Mouse (Mus musculus) heart, embryonic 14.5 days (tissue): Measurements from ENCODE around the gene Dzank1. TPM values are rescaled to one million over a fixed set of nuclear protein-coding genes. Genes with fewer than 3 reads are reported as not detected.

Experiments used
- ATAC-seq: fragments of 200-750 bp; cut with Nextera tagmentation; 2 replicates; pipeline ENCODE4 v1.8.0; 2017; ENCODE audit warnings: low read depth, moderate TSS enrichment; ENCODE audit not compliant: insufficient number of reproducible peaks, insufficient read depth, low FRiP score
- H3K27ac ChIP-seq, 2 experiments: fragments of 200-500 bp in 1 of 2; fragments of 300-500 bp in 1 of 2; sonication (generic) in 1 of 2; replicated peaks in 1 of 2; 2 replicates each; pipeline ENCODE4 v1.5.1; 2012 to 2014; ENCODE audit warnings: low read depth in 2 of 2, low read length in 2 of 2, control low read depth in 1 of 2, mild to moderate bottlenecking in 1 of 2, mixed read lengths in 1 of 2; ENCODE audit not compliant: control insufficient read depth in 1 of 2, insufficient read depth in 1 of 2
- H3K27me3 ChIP-seq: fragments of 300-500 bp; sonication (generic); 2 replicates; pipeline ENCODE4 v1.6.1; 2014; ENCODE audit warnings: mild to moderate bottlenecking, low read length, control low read depth; ENCODE audit not compliant: control insufficient read depth, insufficient read depth
- H3K36me3 ChIP-seq: fragments of 300-500 bp; sonication (generic); 2 replicates; pipeline ENCODE4 v1.6.1; 2014; ENCODE audit warnings: mild to moderate bottlenecking, control low read depth, low read length, mixed read lengths; ENCODE audit not compliant: control insufficient read depth, insufficient read depth
- H3K4me1 ChIP-seq, 2 experiments: fragments of 200-500 bp in 1 of 2; fragments of 300-500 bp in 1 of 2; sonication (generic) in 1 of 2; 2 replicates each; pipeline ENCODE4 v1.6.1; 2012 to 2014; ENCODE audit warnings: low read length in 2 of 2, control low read depth in 1 of 2, mixed read lengths in 1 of 2; ENCODE audit not compliant: control insufficient read depth in 2 of 2, insufficient read depth in 2 of 2
- H3K4me2 ChIP-seq: fragments of 300-500 bp; sonication (generic); 2 replicates; pipeline ENCODE4 v1.6.1; 2014; ENCODE audit warnings: mild to moderate bottlenecking, low read length
- H3K4me3 ChIP-seq, 2 experiments: fragments of 200-500 bp in 1 of 2; fragments of 300-500 bp in 1 of 2; sonication (generic) in 1 of 2; 2 replicates each; pipeline ENCODE4 v1.5.1; 2012 to 2014; ENCODE audit warnings: low read length in 2 of 2, mild to moderate bottlenecking in 2 of 2, control low read depth in 1 of 2, low read depth in 1 of 2, moderate library complexity in 1 of 2; ENCODE audit not compliant: control insufficient read depth in 1 of 2, insufficient read depth in 1 of 2
- H3K9ac ChIP-seq: fragments of 300-500 bp; sonication (generic); 2 replicates; pipeline ENCODE4 v1.6.1; 2014; ENCODE audit warnings: mild to moderate bottlenecking, low read length
- H3K9me3 ChIP-seq: fragments of 300-500 bp; sonication (generic); 2 replicates; pipeline ENCODE4 v1.6.1; 2016; ENCODE audit warnings: low read length, control low read depth; ENCODE audit not compliant: control insufficient read depth
- WGBS: fragments of 180-500 bp; shearing (Covaris S2); extraction: QIAGEN DNeasy Blood & Tissue Kit; methylation state at CpG from one replicate; pipeline ENCODE4 v1.1.7; 2014; 5-methylcytosine and 5-hydroxymethylcytosine counted together
- polyA plus RNA-seq: library from polyadenylated mRNA; unstranded; fragments of >200 nt; fragmentation: Nextera tagmentation; extraction: Ambion mirVana; gene quantifications from 2 replicates; pipeline ENCODE4 v1.2.1, GENCODE M21; 2014

Dzank1 gene
- polyA plus RNA-seq, 1 experiment from 2014 or later = 1.7 TPM

DNA sequence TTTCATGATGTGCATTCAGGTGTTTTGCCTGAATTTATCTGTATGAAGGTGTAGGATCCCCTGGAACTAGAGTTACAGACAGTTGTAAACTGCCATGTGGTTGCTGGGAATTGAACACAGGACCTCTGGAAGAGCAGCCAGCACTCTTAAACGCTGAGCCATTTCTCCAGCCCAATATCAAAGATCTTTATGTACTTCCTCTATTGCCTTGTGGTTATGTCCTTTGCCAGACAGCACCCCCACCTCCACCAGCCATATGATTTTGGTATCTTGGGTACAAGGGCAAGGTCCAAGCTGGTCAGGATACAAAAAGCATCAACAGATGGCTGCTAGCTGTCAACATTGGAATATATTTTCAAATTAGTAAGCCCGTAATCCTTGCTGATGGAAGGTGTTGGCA is 76.8 kb downstream of the Dzank1 start:
- peaks cover 8% of the 10 kb centered on the region; the same call in 1 of the 2 replicates for H3K27me3 ChIP-seq
- no peak for ATAC-seq
- no peaks in the 10 kb centered on the region for H3K9me3 ChIP-seq
- H3K36me3 ChIP-seq = no peaks in the 10 kb centered on the region
- no peaks in the 10 kb centered on the region for H3K4me1 ChIP-seq
- no peak overlapping the region for H3K27ac ChIP-seq
- 68% methylated on average over 2 of the region's 2 CpGs for WGBS
- H3K4me2 ChIP-seq = no peak overlapping the region
- H3K4me3 ChIP-seq = no peak overlapping the region
- no peak overlapping the region for H3K9ac ChIP-seq

DNA sequence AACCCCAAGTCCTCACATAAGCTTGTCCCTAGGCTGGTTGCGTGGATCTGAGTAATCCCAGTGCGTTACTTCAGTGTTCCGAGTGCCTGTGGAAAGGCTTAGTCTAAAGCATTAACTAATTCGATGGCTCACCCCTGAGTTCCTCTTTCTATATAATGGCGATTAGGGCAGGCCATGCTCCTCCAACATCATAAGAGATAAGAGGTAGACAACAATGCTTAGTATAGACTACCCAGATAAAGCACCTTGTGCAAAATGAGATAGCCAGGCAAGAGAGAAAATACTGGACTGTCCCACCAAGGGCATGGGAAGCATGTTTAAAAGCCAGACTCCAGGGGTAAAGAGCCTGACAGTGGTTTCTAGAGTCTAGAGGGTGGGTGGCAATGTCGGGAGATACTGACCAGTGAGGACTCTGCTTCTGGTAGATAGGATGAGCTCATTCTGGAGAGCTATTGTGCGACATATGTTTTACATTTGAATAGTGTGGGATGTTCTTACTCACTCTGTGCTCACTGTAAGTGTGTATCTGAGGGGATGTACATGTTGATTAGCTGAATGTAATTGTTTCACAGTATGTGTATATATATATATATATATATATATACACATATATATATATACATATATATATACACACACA is 80.7 kb downstream of the Dzank1 start:
- Histone ChIP-seq H3K4me2 (no peak overlapping the region), H3K4me3 (no peak overlapping the region), H3K27ac (no peak overlapping the region), H3K27me3 (no peaks in the 10 kb centered on the region), H3K36me3 (no peaks in the 10 kb centered on the region), H3K9ac (no peak overlapping the region), H3K4me1 (no peaks in the 10 kb centered on the region), H3K9me3 (no peaks in the 10 kb centered on the region)
- WGBS = 70% methylated on average over 7 of the region's 7 CpGs
- no peak for ATAC-seq

DNA sequence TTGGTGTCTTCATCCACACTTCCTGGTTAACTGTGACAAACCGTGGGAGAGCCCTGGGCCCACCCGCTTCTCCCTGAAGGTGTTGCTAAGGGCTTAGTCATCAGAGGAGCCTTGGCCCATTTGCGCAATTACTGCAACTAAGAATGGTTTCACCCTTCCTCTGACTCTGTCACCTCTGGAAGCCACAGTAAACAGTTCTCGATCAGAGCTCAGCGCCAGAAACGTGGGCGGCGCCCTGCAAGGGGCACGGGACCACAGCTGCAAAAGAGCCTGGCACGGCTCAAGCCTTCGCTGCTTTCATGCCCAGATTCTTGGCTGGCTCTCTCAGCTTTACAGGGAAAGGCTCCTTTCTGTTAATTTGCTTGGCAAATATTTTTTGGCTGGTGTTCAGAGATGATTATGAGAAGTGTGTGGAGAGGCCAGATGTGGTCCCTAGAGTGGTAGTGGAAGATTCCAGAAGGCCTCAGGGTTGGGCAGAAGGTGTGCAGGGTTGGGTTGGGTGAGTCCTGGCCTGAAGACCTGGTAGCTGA is 85.8 kb downstream of the Dzank1 start:
- H3K27me3 ChIP-seq = no peaks in the 10 kb centered on the region
- H3K4me1 ChIP-seq = no peaks in the 10 kb centered on the region
- ATAC-seq = no peak
- no peaks in the 10 kb centered on the region for H3K36me3 ChIP-seq
- no peak overlapping the region for H3K9ac ChIP-seq
- H3K4me2 ChIP-seq = no peak overlapping the region
- H3K4me3 ChIP-seq = no peak overlapping the region
- no peaks in the 10 kb centered on the region for H3K9me3 ChIP-seq
- no peak overlapping the region for H3K27ac ChIP-seq
- 75% methylated on average over 11 of the region's 11 CpGs for WGBS

- no peak overlapping the region for H3K4me3 ChIP-seq
- ATAC-seq = no peak
- H3K4me2 ChIP-seq = no peak overlapping the region
- H3K4me1 ChIP-seq = no peaks in the 10 kb centered on the region
- no peaks in the 10 kb centered on the region for H3K9me3 ChIP-seq
- WGBS = 59% methylated on average over 3 of the region's 3 CpGs
- H3K9ac ChIP-seq = no peak overlapping the region
- no peaks in the 10 kb centered on the region for H3K27me3 ChIP-seq
- no peak overlapping the region for H3K27ac ChIP-seq
- H3K36me3 ChIP-seq = no peaks in the 10 kb centered on the region
Observed at GRCm38 (mm10) chr2:144439191-144439700, 88.0 kb downstream of the Dzank1 start.

DNA sequence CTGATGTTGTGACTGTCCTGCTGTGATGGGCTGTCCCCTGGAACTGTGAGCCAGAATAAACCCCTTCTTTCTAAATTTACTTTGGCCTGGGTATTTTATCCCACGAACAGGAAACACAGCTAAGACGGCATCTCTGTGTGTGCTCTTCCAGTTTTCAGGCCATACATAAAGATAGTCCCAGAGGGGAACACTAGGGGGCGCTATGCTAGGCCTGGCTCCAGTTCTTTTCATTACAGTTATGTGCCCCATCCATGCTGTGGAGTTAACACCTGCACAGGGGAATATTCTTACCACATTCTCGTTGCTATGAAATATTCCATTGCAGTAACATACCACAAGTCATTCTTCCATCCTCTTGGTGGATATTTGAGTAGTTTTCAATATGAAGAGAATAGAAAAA is 88.8 kb downstream of the Dzank1 start:
- Histone ChIP-seq H3K27ac (no peak overlapping the region), H3K4me3 (no peak overlapping the region), H3K36me3 (no peaks in the 10 kb centered on the region), H3K9ac (no peak overlapping the region), H3K4me1 (no peaks in the 10 kb centered on the region), H3K4me2 (no peak overlapping the region), H3K27me3 (no peaks in the 10 kb centered on the region), H3K9me3 (no peaks in the 10 kb centered on the region)
- WGBS = 53% methylated on average over 4 of the region's 4 CpGs
- ATAC-seq = no peak

DNA sequence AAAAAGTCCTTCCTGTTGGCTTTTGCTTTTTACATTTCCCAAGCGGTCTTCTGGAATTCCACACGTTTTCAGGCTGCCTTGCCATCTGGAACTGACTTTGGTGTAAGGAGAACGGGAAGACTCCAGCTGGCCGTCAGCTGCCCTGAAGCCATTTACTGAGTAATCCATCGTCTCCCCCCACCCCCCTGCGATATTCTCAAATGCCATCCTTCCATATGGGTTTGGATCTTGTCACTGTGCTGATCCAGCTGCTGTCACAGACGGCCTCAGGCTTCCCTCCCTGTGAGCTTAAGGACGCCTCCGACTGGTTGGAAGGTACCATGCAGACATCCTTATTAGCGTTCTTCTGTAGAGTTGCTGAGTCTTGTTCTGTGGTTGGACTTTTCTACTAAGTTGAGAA is 91.5 kb downstream of the Dzank1 start:
- H3K27me3 ChIP-seq = no peaks in the 10 kb centered on the region
- no peak overlapping the region for H3K4me3 ChIP-seq
- H3K9me3 ChIP-seq = no peaks in the 10 kb centered on the region
- 84% methylated on average over 10 of the region's 10 CpGs for WGBS
- no peak overlapping the region for H3K4me2 ChIP-seq
- no peak for ATAC-seq
- no peak overlapping the region for H3K9ac ChIP-seq
- H3K4me1 ChIP-seq = no peaks in the 10 kb centered on the region
- H3K27ac ChIP-seq = no peak overlapping the region
- H3K36me3 ChIP-seq = no peaks in the 10 kb centered on the region

GRCm38 (mm10) chr2:144431286-144431825 is 95.9 kb downstream of the Dzank1 start:
- ATAC-seq = no peak
- H3K4me2 ChIP-seq = no peak overlapping the region
- H3K9me3 ChIP-seq = no peaks in the 10 kb centered on the region
- WGBS = 76% methylated on average over 5 of the region's 5 CpGs
- H3K9ac ChIP-seq = no peak overlapping the region
- H3K4me1 ChIP-seq = no peaks in the 10 kb centered on the region
- H3K36me3 ChIP-seq = no peaks in the 10 kb centered on the region
- H3K27me3 ChIP-seq = no peaks in the 10 kb centered on the region
- H3K27ac ChIP-seq = no peak overlapping the region
- H3K4me3 ChIP-seq = no peak overlapping the region
